Mouse (Mus musculus) kidney, postnatal 0 days (tissue): ENCODE data around the gene Atp2b1. TPM values are rescaled to one million over a fixed set of nuclear protein-coding genes. Genes with fewer than 3 reads are reported as not detected.

Source experiments
- ATAC-seq: fragments of 200-750 bp; cut with Nextera tagmentation; replicated peaks from 2 replicates; pipeline ENCODE4 v1.8.0; 2017; ENCODE audit warnings: low read depth, moderate number of reproducible peaks, moderate TSS enrichment, moderate library complexity; ENCODE audit not compliant: low FRiP score
- DNase-seq: peaks from one replicate; pipeline ENCODE4 v3.0.0-alpha.2; 2016; ENCODE audit warnings: low spot score
- H3K27ac ChIP-seq: fragments of 300-500 bp; sonication (generic); 2 replicates; pipeline ENCODE4 v1.5.1; 2014; ENCODE audit warnings: mild to moderate bottlenecking
- H3K27me3 ChIP-seq: fragments of 300-500 bp; sonication (generic); 2 replicates; pipeline ENCODE4 v1.6.1; 2014; ENCODE audit warnings: low read length, mixed read lengths; ENCODE audit not compliant: insufficient read depth
- H3K36me3 ChIP-seq: fragments of 300-500 bp; sonication (generic); 2 replicates; pipeline ENCODE4 v1.6.1; 2014; ENCODE audit warnings: low read length, mixed read lengths; ENCODE audit not compliant: insufficient read depth
- H3K4me1 ChIP-seq: fragments of 300-500 bp; sonication (generic); replicated peaks from 2 replicates; pipeline ENCODE4 v1.6.1; 2014; ENCODE audit warnings: antibody characterized with exemption, low read length, mixed read lengths; ENCODE audit not compliant: insufficient read depth
- H3K4me2 ChIP-seq: fragments of 300-500 bp; sonication (generic); 2 replicates; pipeline ENCODE4 v1.6.1; 2014; ENCODE audit warnings: mild to moderate bottlenecking, low read length, moderate library complexity, mixed read lengths
- H3K4me3 ChIP-seq: fragments of 300-500 bp; sonication (generic); replicated peaks from 2 replicates; pipeline ENCODE4 v1.5.1; 2014; ENCODE audit warnings: low read depth, low read length
- H3K9ac ChIP-seq: fragments of 300-500 bp; sonication (generic); 2 replicates; pipeline ENCODE4 v1.6.1; 2014; ENCODE audit warnings: low read depth, low read length
- H3K9me3 ChIP-seq: fragments of 300-500 bp; sonication (generic); replicated peaks from 2 replicates; pipeline ENCODE4 v1.6.1; 2016; ENCODE audit warnings: low read length, inconsistent platforms, mixed read lengths
- CTCF ChIP-seq: IDR thresholded peaks from 2 replicates; pipeline ENCODE4 v1.5.1; 2016; ENCODE audit warnings: antibody characterized with exemption, low read depth, mild to moderate bottlenecking, moderate library complexity
- WGBS: fragments of 180-500 bp; shearing (Covaris S2); extraction: QIAGEN DNeasy Blood & Tissue Kit; methylation state at CpG from one replicate; pipeline ENCODE4 v1.1.7; 2014; 5-methylcytosine and 5-hydroxymethylcytosine counted together
- polyA plus RNA-seq: library from polyadenylated mRNA; unstranded; fragments of >200 nt; fragmentation: Nextera tagmentation; extraction: Ambion mirVana; gene quantifications from 2 replicates; pipeline ENCODE4 v1.2.1, GENCODE M21; 2015

The Atp2b1 gene
- polyA plus RNA-seq, 1 experiment from 2014 or later = 167 TPM

- Histone ChIP-seq H3K4me3 (no peak overlapping the region), H3K4me2 (no peak overlapping the region), H3K27ac (no peak overlapping the region), H3K9ac (no peak overlapping the region), H3K36me3 (peaks cover 5% of the 10 kb centered on the region; the same call in 1 of the 2 replicates), H3K27me3 (no peaks in the 10 kb centered on the region), H3K9me3 (no peaks in the 10 kb centered on the region), H3K4me1 (no peaks in the 10 kb centered on the region)
- WGBS = 85% methylated on average over 7 of the region's 7 CpGs
- DNase-seq (no peak), ATAC-seq (no peak)
- TF ChIP-seq CTCF = no peak
These were observed 115.6 kb downstream of the Atp2b1 start for GRCm38 (mm10) chr10:99029844-99030243.

GRCm38 (mm10) chr10:99033830-99034828 is 119.9 kb downstream of the Atp2b1 start:
- no peak overlapping the region for H3K27ac ChIP-seq
- DNase-seq (no peak), ATAC-seq (peak; percentile 63)
- H3K4me3 ChIP-seq = no peak overlapping the region
- H3K36me3 ChIP-seq = no peaks in the 10 kb centered on the region
- TF ChIP-seq CTCF = no peak
- 92% methylated on average over 15 of the region's 15 CpGs for WGBS
- no peaks in the 10 kb centered on the region for H3K27me3 ChIP-seq
- H3K4me1 ChIP-seq = 0 out of 2 replicates have a peak, but pooled peaks cover 6% of the 10 kb centered on the region
- H3K9ac ChIP-seq = no peak overlapping the region
- H3K9me3 ChIP-seq = no peaks in the 10 kb centered on the region
- H3K4me2 ChIP-seq = no peak overlapping the region

- Histone ChIP-seq H3K4me3 (no peak overlapping the region), H3K9ac (no peak overlapping the region), H3K4me2 (peak overlapping the region; percentile 26), H3K9me3 (no peaks in the 10 kb centered on the region), H3K27ac (peak overlapping the region; percentile 27; the same call in 1 of the 2 replicates), H3K27me3 (no peaks in the 10 kb centered on the region), H3K36me3 (no peaks in the 10 kb centered on the region), H3K4me1 (0 out of 2 replicates have a peak, but pooled peaks cover 6% of the 10 kb centered on the region)
- 59% methylated on average over 21 of the region's 21 CpGs for WGBS
- DNase-seq (peak; percentile 64), ATAC-seq (no peak)
- no peak for TF ChIP-seq CTCF
These were observed 123.2 kb downstream of the Atp2b1 start for GRCm38 (mm10) chr10:99037185-99038065.

DNA sequence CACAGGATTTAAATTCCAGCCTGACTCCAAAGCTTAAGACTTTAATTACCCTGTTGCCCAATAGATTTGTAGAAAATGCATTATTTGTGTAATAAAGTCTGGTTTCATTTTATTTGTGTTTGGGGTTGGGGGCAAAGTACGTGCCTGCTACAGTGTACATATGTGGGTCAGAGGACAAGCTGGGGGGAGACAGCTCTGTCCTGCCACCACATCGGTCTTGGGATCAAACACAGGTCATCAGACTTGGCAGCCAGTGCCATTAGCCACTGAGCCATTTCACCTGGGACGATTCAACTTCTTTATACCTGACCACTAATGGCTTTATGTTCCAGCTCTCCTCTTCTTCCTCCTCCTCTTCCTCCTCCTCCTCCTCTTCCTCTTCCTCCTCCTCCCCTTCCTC is 124.7 kb downstream of the Atp2b1 start:
- WGBS = 64% methylated on average over 3 of the region's 3 CpGs
- Histone ChIP-seq H3K4me1 (0 out of 2 replicates have a peak, but pooled peaks cover 6% of the 10 kb centered on the region), H3K27ac (no peak overlapping the region), H3K4me3 (no peak overlapping the region), H3K9me3 (no peaks in the 10 kb centered on the region), H3K9ac (no peak overlapping the region), H3K4me2 (no peak overlapping the region), H3K36me3 (no peaks in the 10 kb centered on the region), H3K27me3 (no peaks in the 10 kb centered on the region)
- ATAC-seq (no peak), DNase-seq (no peak)
- no peak for TF ChIP-seq CTCF

GRCm38 (mm10) chr10:99040171-99040570 is 126.0 kb downstream of the Atp2b1 start:
- TF ChIP-seq CTCF = no peak
- Histone ChIP-seq H3K27me3 (no peaks in the 10 kb centered on the region), H3K36me3 (no peaks in the 10 kb centered on the region), H3K9ac (no peak overlapping the region), H3K4me2 (no peak overlapping the region), H3K4me1 (0 out of 2 replicates have a peak, but pooled peaks cover 6% of the 10 kb centered on the region), H3K27ac (no peak overlapping the region), H3K4me3 (no peak overlapping the region), H3K9me3 (no peaks in the 10 kb centered on the region)
- WGBS = 87% methylated on average over 5 of the region's 5 CpGs
- DNase-seq (no peak), ATAC-seq (no peak)
